ENCODE assay signal across 11 mouse cellular contexts in genomic region chr4:150003021-150003580, GRCm38 (mm10). TPM values are rescaled to one million over a fixed set of nuclear protein-coding genes. Genes with fewer than 3 reads are reported as not detected.
A peak's percentile ranks its signal among the peaks of the same experiment; 100 is the strongest.
DNase-seq lines count a peak whose midpoint lies in the region; ATAC-seq and TF ChIP-seq lines count a peak whose summit lies in the region.
"Had no signal": no experiment of that assay in that cellular context is flagged by ENCODE, and none has a peak within 500 bp of the region (broad histone marks: within the 10 kb centered on the region; RNA-seq: fewer than 3 reads in every experiment).

No protein-coding gene starts in this region.

- H3K9ac ChIP-seq in lung, embryonic 14.5 days, result no peak overlapping the region
- H3K9ac ChIP-seq: hindbrain, embryonic 15.5 days; limb, embryonic 15.5 days had no signal

- no peak for TF ChIP-seq CTCF in lung, embryonic 14.5 days (IDR thresholded peaks at IDR 0.05; ENCODE audit: low read depth)

- H3K27ac ChIP-seq in lung, embryonic 14.5 days (ENCODE audit: low read depth), result peak overlapping the region; percentile 63
- H3K27ac ChIP-seq: embryonic facial prominence, embryonic 13.5 days; hindbrain, embryonic 15.5 days; limb, embryonic 15.5 days had no signal

- peak; percentile 86 for DNase-seq in urinary bladder, postnatal 14 days (ENCODE audit: low spot score)
- DNase-seq in urinary bladder, postnatal 10 days (ENCODE audit: low spot score), result no peak
- DNase-seq in kidney, adult 9 months, result peak; percentile 84
- peak; percentile 81 for DNase-seq in lung, embryonic 14.5 days
- peak; percentile 70 to 82 for DNase-seq in urinary bladder, postnatal 36 days (ENCODE audit: low spot score in 2 of 2)
- no peak for DNase-seq in ovary, adult 18-20 months (ENCODE audit: low spot score)
- no peak for DNase-seq in cerebellum, adult 8-10 months
- no peak for DNase-seq in layer of hippocampus, postnatal 10 days (ENCODE audit: low spot score in 2 of 2)

- peak overlapping the region; percentile 41 for H3K4me2 ChIP-seq in lung, embryonic 14.5 days
- H3K4me2 ChIP-seq: embryonic facial prominence, embryonic 13.5 days; hindbrain, embryonic 15.5 days; limb, embryonic 15.5 days had no signal

- H3K4me1 ChIP-seq in lung, embryonic 14.5 days (ENCODE audit: insufficient read depth), result peaks cover 62% of the 10 kb centered on the region

- no peaks in the 10 kb centered on the region for H3K27me3 ChIP-seq in lung, embryonic 14.5 days (ENCODE audit: insufficient read depth, low read length)
- H3K27me3 ChIP-seq: embryonic facial prominence, embryonic 13.5 days; hindbrain, embryonic 15.5 days; limb, embryonic 15.5 days had no signal

- H3K4me3 ChIP-seq in lung, embryonic 14.5 days (ENCODE audit: low read depth, low read length), result no peak overlapping the region
- H3K4me3 ChIP-seq: embryonic facial prominence, embryonic 13.5 days; hindbrain, embryonic 15.5 days; limb, embryonic 15.5 days had no signal

- no peaks in the 10 kb centered on the region for H3K36me3 ChIP-seq in lung, embryonic 14.5 days (ENCODE audit: insufficient read depth)
- H3K36me3 ChIP-seq: embryonic facial prominence, embryonic 13.5 days; hindbrain, embryonic 15.5 days; limb, embryonic 15.5 days had no signal

- no peaks in the 10 kb centered on the region for H3K9me3 ChIP-seq in lung, embryonic 14.5 days (ENCODE audit: low read depth, low read length)
- H3K9me3 ChIP-seq: embryonic facial prominence, embryonic 13.5 days; hindbrain, embryonic 15.5 days; limb, embryonic 15.5 days had no signal

- ATAC-seq in lung, embryonic 14.5 days (ENCODE audit: insufficient read depth), result peak; percentile 22; the same call in 1 of the 2 replicates

- 7% methylated on average over 7 of the region's 7 CpGs for WGBS in lung, embryonic 14.5 days

RNA-seq across cellular contexts. Expression of gene H6pd, which starts 5.7 kb away (rescaled TPM):
- 20.4 and 22.0 TPM in 2 replicates for polyA plus RNA-seq in lung, embryonic 14.5 days (2014; fragmentation: Nextera tagmentation; extraction: Ambion mirVana)
- total RNA-seq in layer of hippocampus, postnatal 10 days (2021), result 10 to 100 TPM; 10.7 to 12.8 TPM

RNA-seq across cellular contexts. Expression of gene Spsb1, which starts 48.3 kb away (rescaled TPM):
- polyA plus RNA-seq in lung, embryonic 14.5 days (2014; fragmentation: Nextera tagmentation; extraction: Ambion mirVana), result 17.0 and 17.1 TPM in 2 replicates
- total RNA-seq in layer of hippocampus, postnatal 10 days (2021), result 10 to 100 TPM; 16.7 to 19.9 TPM

Comparison
In these comparisons a context has a peak if more than half of its experiments do, and no peak if none do; other contexts are left out.
1. DNase-seq: peak in urinary bladder, postnatal 14 days (single experiment), kidney, adult 9 months (single experiment), lung, embryonic 14.5 days (single experiment) and urinary bladder, postnatal 36 days (2 of 2); none in urinary bladder, postnatal 10 days (single experiment), ovary, adult 18-20 months (single experiment), cerebellum, adult 8-10 months (single experiment) and layer of hippocampus, postnatal 10 days (0 of 2).